ENCODE assay signal across 22 mouse cellular contexts in genomic region chr6:116974841-116975240, GRCm38 (mm10).
DNase-seq lines count a peak whose midpoint lies in the region; ATAC-seq lines count a peak whose summit lies in the region.
"Had no signal": no experiment of that assay in that cellular context is flagged by ENCODE, and none has a peak within 500 bp of the region (broad histone marks: within the 10 kb centered on the region; RNA-seq: fewer than 3 reads in every experiment).

No protein-coding gene starts in this region.

- WGBS in neural tube, embryonic 15.5 days = 87% methylated on average over 3 of the region's 3 CpGs
- WGBS in embryonic facial prominence, embryonic 10.5 days = 85% methylated on average over 3 of the region's 3 CpGs

- no peaks in the 10 kb centered on the region for H3K36me3 ChIP-seq in neural tube, embryonic 15.5 days
- no peaks in the 10 kb centered on the region for H3K36me3 ChIP-seq in embryonic facial prominence, embryonic 10.5 days (replicated peaks)
- H3K36me3 ChIP-seq: forebrain, embryonic 10.5 days; hindbrain, embryonic 12.5 days; hindbrain, embryonic 15.5 days had no signal

- H3K27ac ChIP-seq in neural tube, embryonic 15.5 days (replicated peaks) = no peak overlapping the region
- no peak overlapping the region for H3K27ac ChIP-seq in embryonic facial prominence, embryonic 10.5 days (replicated peaks)
- H3K27ac ChIP-seq: forebrain, embryonic 10.5 days; forebrain, embryonic 13.5 days; heart, adult 2 months; hindbrain, embryonic 12.5 days; hindbrain, embryonic 15.5 days had no signal

- no peaks in the 10 kb centered on the region for H3K27me3 ChIP-seq in neural tube, embryonic 15.5 days (replicated peaks)
- no peaks in the 10 kb centered on the region for H3K27me3 ChIP-seq in embryonic facial prominence, embryonic 10.5 days (replicated peaks; ENCODE audit: low read depth, poor library complexity, severe bottlenecking)
- H3K27me3 ChIP-seq: forebrain, embryonic 13.5 days; hindbrain, embryonic 12.5 days; hindbrain, embryonic 15.5 days had no signal

- no peaks in the 10 kb centered on the region; the same call in 1 of the 2 replicates for H3K4me1 ChIP-seq in neural tube, embryonic 15.5 days
- peaks cover 2% of the 10 kb centered on the region for H3K4me1 ChIP-seq in embryonic facial prominence, embryonic 10.5 days
- H3K4me1 ChIP-seq: forebrain, embryonic 13.5 days; hindbrain, embryonic 12.5 days; hindbrain, embryonic 15.5 days had no signal

- DNase-seq in neural tube, embryonic 10.5 days (ENCODE audit: extremely low spot score, low spot score) = peak; percentile 7
- DNase-seq in NIH3T3 (ENCODE audit: low read depth) = peak; percentile 58
- DNase-seq in skeletal muscle tissue, adult 2 months (ENCODE audit: low read depth, low spot score) = peak; percentile 25
- DNase-seq in embryonic facial prominence, embryonic 10.5 days (ENCODE audit: low spot score) = no peak
- DNase-seq in kidney, adult 11 months = no peak
- DNase-seq: adrenal gland, adult 2 months; adrenal gland, postnatal 14 days; cerebellum, adult 11 months; cerebellum, adult 2 months; cerebellum, adult 9-11 months; cerebellum, postnatal 36 days; embryo, embryonic 11 days; gastrocnemius, postnatal 10 days; heart, adult 2 months had no signal

- ATAC-seq in neural tube, embryonic 15.5 days (ENCODE audit: low FRiP score) = no peak
- ATAC-seq: forebrain, embryonic 13.5 days; forebrain, embryonic 16.5 days; intestine, postnatal 0 days had no signal

- H3K4me2 ChIP-seq in neural tube, embryonic 15.5 days = no peak overlapping the region
- H3K4me2 ChIP-seq: forebrain, embryonic 13.5 days; heart, embryonic 11.5 days; hindbrain, embryonic 12.5 days; hindbrain, embryonic 15.5 days had no signal

- no peaks in the 10 kb centered on the region for H3K9me3 ChIP-seq in neural tube, embryonic 15.5 days (replicated peaks)
- no peaks in the 10 kb centered on the region for H3K9me3 ChIP-seq in embryonic facial prominence, embryonic 10.5 days
- H3K9me3 ChIP-seq: forebrain, embryonic 10.5 days; forebrain, embryonic 13.5 days; hindbrain, embryonic 12.5 days; hindbrain, embryonic 15.5 days had no signal

- no peak overlapping the region for H3K4me3 ChIP-seq in neural tube, embryonic 15.5 days (replicated peaks)
- no peak overlapping the region for H3K4me3 ChIP-seq in embryonic facial prominence, embryonic 10.5 days
- H3K4me3 ChIP-seq: forebrain, embryonic 10.5 days; forebrain, embryonic 13.5 days; heart, adult 2 months; hindbrain, embryonic 12.5 days; hindbrain, embryonic 15.5 days had no signal

- no peak overlapping the region for H3K9ac ChIP-seq in neural tube, embryonic 15.5 days (replicated peaks)
- H3K9ac ChIP-seq: forebrain, embryonic 13.5 days; hindbrain, embryonic 12.5 days; hindbrain, embryonic 15.5 days had no signal

Comparison
In these comparisons a context has a peak if more than half of its experiments do, and no peak if none do; other contexts are left out.
1. DNase-seq: peak in neural tube, embryonic 10.5 days (single experiment), NIH3T3 (single experiment) and skeletal muscle tissue, adult 2 months (single experiment); none in embryonic facial prominence, embryonic 10.5 days (single experiment) and kidney, adult 11 months (single experiment).